Mouse (Mus musculus) lung, embryonic 16.5 days (tissue): Measurements from ENCODE around the gene Gm20741. TPM values are rescaled to one million over a fixed set of nuclear protein-coding genes. Genes with fewer than 3 reads are reported as not detected.

Source experiments
- ATAC-seq: fragments of 200-750 bp; cut with Nextera tagmentation; 2 replicates; pipeline ENCODE4 v1.8.0; 2017; ENCODE audit warnings: low read depth, mild to moderate bottlenecking, moderate library complexity
- H3K27ac ChIP-seq: fragments of 300-500 bp; sonication (generic); 2 replicates; pipeline ENCODE4 v1.5.1; 2014; ENCODE audit warnings: mild to moderate bottlenecking, control low read depth, low read length
- H3K27me3 ChIP-seq: fragments of 300-500 bp; sonication (generic); 2 replicates; pipeline ENCODE4 v1.6.1; 2014; ENCODE audit warnings: low read depth, low read length, mixed read lengths; ENCODE audit not compliant: control insufficient read depth, insufficient read depth
- H3K36me3 ChIP-seq: fragments of 300-500 bp; sonication (generic); 2 replicates; pipeline ENCODE4 v1.6.1; 2014; ENCODE audit warnings: low read length; ENCODE audit not compliant: control insufficient read depth, insufficient read depth
- H3K4me1 ChIP-seq: fragments of 300-500 bp; sonication (generic); replicated peaks from 2 replicates; pipeline ENCODE4 v1.6.1; 2014; ENCODE audit warnings: low read length, mixed read lengths; ENCODE audit not compliant: control insufficient read depth, insufficient read depth
- H3K4me2 ChIP-seq: fragments of 300-500 bp; sonication (generic); 2 replicates; pipeline ENCODE4 v1.6.1; 2014; ENCODE audit warnings: low read depth, low read length, control low read depth
- H3K4me3 ChIP-seq: fragments of 300-500 bp; sonication (generic); 2 replicates; pipeline ENCODE4 v1.5.1; 2014; ENCODE audit warnings: mild to moderate bottlenecking, low read length, control low read depth
- H3K9ac ChIP-seq: fragments of 300-500 bp; sonication (generic); 2 replicates; pipeline ENCODE4 v1.6.1; 2014; ENCODE audit warnings: low read length, control low read depth
- H3K9me3 ChIP-seq: fragments of 300-500 bp; sonication (generic); 2 replicates; pipeline ENCODE4 v1.6.1; 2016; ENCODE audit warnings: low read length; ENCODE audit not compliant: control insufficient read depth
- WGBS: fragments of 180-500 bp; shearing (Covaris S2); extraction: QIAGEN DNeasy Blood & Tissue Kit; methylation state at CpG from one replicate; pipeline ENCODE4 v1.1.7; 2014; 5-methylcytosine and 5-hydroxymethylcytosine counted together
- polyA plus RNA-seq: library from polyadenylated mRNA; unstranded; fragments of >200 nt; fragmentation: Nextera tagmentation; extraction: Ambion mirVana; gene quantifications from 2 replicates; pipeline ENCODE4 v1.2.1, GENCODE M21; 2015

Gm20741 gene
- polyA plus RNA-seq, 1 experiment from 2014 or later: not detected

- no peaks in the 10 kb centered on the region for H3K27me3 ChIP-seq
- H3K27ac ChIP-seq: no peak within 1 kb of the TSS
- no peak within 1 kb of the TSS for H3K4me2 ChIP-seq
- 83% methylated on average over 2 of the region's 2 CpGs for WGBS
- no peaks in the 10 kb centered on the region for H3K36me3 ChIP-seq
- H3K9ac ChIP-seq: no peak within 1 kb of the TSS
- no peak for ATAC-seq
- H3K9me3 ChIP-seq: no peaks in the 10 kb centered on the region
- no peak within 1 kb of the TSS for H3K4me3 ChIP-seq
- no peaks in the 10 kb centered on the region for H3K4me1 ChIP-seq
Measured at GRCm38 (mm10) chr16:88774106-88774505, 37.9 kb downstream of the Gm20741 start, which contains the start of gene 2310057N15Rik. TSS of gene 2310057N15Rik (minus strand) at chr16:88774206.

Other genes with a start within 250 kb of the Gm20741 start
- gene Cldn8, start 249.0 kb downstream of the Gm20741 start, polyA plus RNA-seq: 3.3 and 4.0 TPM in 2 replicates
- gene Krtap24-1, start 199.9 kb downstream of the Gm20741 start, polyA plus RNA-seq: not detected in 2 replicates
- gene 2310079G19Rik, start 184.6 kb downstream of the Gm20741 start, polyA plus RNA-seq: not detected in 2 replicates
- gene Krtap26-1, start 164.4 kb downstream of the Gm20741 start, polyA plus RNA-seq: not detected in 2 replicates
- not detected in 2 replicates for gene Krtap27-1, start 140.5 kb downstream of the Gm20741 start, polyA plus RNA-seq
- gene 2310061N02Rik, start 104.3 kb downstream of the Gm20741 start, polyA plus RNA-seq: not detected in 2 replicates
- gene Krtap13-1, start 83.4 kb downstream of the Gm20741 start, polyA plus RNA-seq: not detected in 2 replicates
- 1.9 TPM in 1 of 2 replicates, not detected in the other for gene Krtap13, start 60.6 kb downstream of the Gm20741 start, polyA plus RNA-seq
- gene 2310034C09Rik, start 53.4 kb downstream of the Gm20741 start, polyA plus RNA-seq: 1.7 TPM in 1 of 2 replicates, not detected in the other
- not detected in 2 replicates for gene 2310057N15Rik, start 38.0 kb downstream of the Gm20741 start, polyA plus RNA-seq
- gene Gm5965, start 34.3 kb downstream of the Gm20741 start, polyA plus RNA-seq: not detected in 2 replicates
- gene Krtap15, start 8.0 kb upstream of the Gm20741 start, polyA plus RNA-seq: not detected in 2 replicates
- gene Krtap14, start 13.9 kb upstream of the Gm20741 start, polyA plus RNA-seq: not detected in 2 replicates
- not detected in 2 replicates for gene Krtap19-1, start 57.2 kb upstream of the Gm20741 start, polyA plus RNA-seq
- not detected in 2 replicates for gene Krtap19-2, start 62.0 kb upstream of the Gm20741 start, polyA plus RNA-seq
- not detected in 2 replicates for gene Krtap19-3, start 65.8 kb upstream of the Gm20741 start, polyA plus RNA-seq
- not detected in 2 replicates for gene Krtap19-4, start 72.9 kb upstream of the Gm20741 start, polyA plus RNA-seq
- gene Krtap19-5, start 84.2 kb upstream of the Gm20741 start, polyA plus RNA-seq: not detected in 2 replicates
- not detected in 2 replicates for gene Krtap19-9b, start 120.0 kb upstream of the Gm20741 start, polyA plus RNA-seq
- gene Krtap16-3, start 150.7 kb upstream of the Gm20741 start, polyA plus RNA-seq: not detected in 2 replicates
- gene Krtap22-2, start 198.5 kb upstream of the Gm20741 start, polyA plus RNA-seq: not detected in 2 replicates
- not detected in 2 replicates for gene Gm10229, start 203.1 kb upstream of the Gm20741 start, polyA plus RNA-seq
- gene Krtap6-1, start 219.5 kb upstream of the Gm20741 start, polyA plus RNA-seq: not detected in 2 replicates
- gene Gm10228, start 229.3 kb upstream of the Gm20741 start, polyA plus RNA-seq: not detected in 2 replicates
- not detected in 2 replicates for gene Krtap6-5, start 235.7 kb upstream of the Gm20741 start, polyA plus RNA-seq